In genomic region chr7:24531211-24531971, GRCm38 (mm10) we compare ENCODE assay signal across 8 mouse cellular contexts. TPM values are rescaled to one million over a fixed set of nuclear protein-coding genes. Genes with fewer than 3 reads are reported as not detected.
A peak's percentile ranks its signal among the peaks of the same experiment; 100 is the strongest.
DNase-seq lines count a peak whose midpoint lies in the region; ATAC-seq and TF ChIP-seq lines count a peak whose summit lies in the region.

No protein-coding gene starts in this region.

- peak overlapping the region; percentile 91 for H3K4me2 ChIP-seq in hindbrain, embryonic 12.5 days (replicated peaks)

- no peaks in the 10 kb centered on the region for H3K9me3 ChIP-seq in hindbrain, embryonic 12.5 days (replicated peaks)

- TF ChIP-seq CTCF in left cerebral cortex, adult 2 months (IDR thresholded peaks at IDR 0.05), result peak; percentile 83

- peak; percentile 71 for ATAC-seq in hindbrain, embryonic 12.5 days (ENCODE audit: low FRiP score)
- peak; percentile 61 for ATAC-seq in megakaryocyte, adult 5-6 weeks (ENCODE audit: poor library complexity, severe bottlenecking)

- peak overlapping the region; percentile 71 for H3K4me3 ChIP-seq in hindbrain, embryonic 12.5 days
- H3K4me3 ChIP-seq in left cerebral cortex, adult 2 months, result peak overlapping the region; percentile 65

- peak; percentile 63 for DNase-seq in T-cell, adult 2 months (ENCODE audit: low spot score)
- DNase-seq in cerebellum, postnatal 10 days, result peak; percentile 87 to 90
- peak; percentile 50 to 81 for DNase-seq in frontal cortex, adult 2 months (ENCODE audit: extremely low spot score in 1 of 2, low spot score in 1 of 2)
- peak; percentile 75 to 76 for DNase-seq in left cerebral cortex, adult 2 months (ENCODE audit: extremely low spot score in 1 of 2, low spot score in 2 of 2)
- peak; percentile 85 to 86 for DNase-seq in right cerebral cortex, postnatal 10 days (ENCODE audit: low spot score in 2 of 2)
- DNase-seq in urinary bladder, postnatal 36 days (ENCODE audit: low spot score in 2 of 2), result peak; percentile 58 to 74

- peak overlapping the region; percentile 93 for H3K9ac ChIP-seq in hindbrain, embryonic 12.5 days

- intact Hi-C loops in left cerebral cortex, adult 2 months (cut with DNase I), result loop anchor here (2.0 kb wide), 1 partner anchor 51 kb away; no protein-coding TSS in a partner anchor

- peaks cover 19% of the 10 kb centered on the region for H3K27me3 ChIP-seq in hindbrain, embryonic 12.5 days

- WGBS in hindbrain, embryonic 12.5 days, result under 1% methylated on average over 43 of the region's 43 CpGs

- H3K27ac ChIP-seq in hindbrain, embryonic 12.5 days, result peak overlapping the region; percentile 88
- peak overlapping the region; percentile 99 for H3K27ac ChIP-seq in left cerebral cortex, adult 2 months

- peaks cover 40% of the 10 kb centered on the region for H3K4me1 ChIP-seq in hindbrain, embryonic 12.5 days

- peaks cover 35% of the 10 kb centered on the region for H3K36me3 ChIP-seq in hindbrain, embryonic 12.5 days

RNA-seq across cellular contexts. Expression of gene Irgq, which starts 0.9 kb away (rescaled TPM):
- 46.3 and 46.7 TPM in 2 replicates for polyA plus RNA-seq in frontal cortex, adult 2 months (2012; rRNA removed)
- 29.0 and 34.1 TPM in 2 replicates for polyA plus RNA-seq in hindbrain, embryonic 12.5 days (2016; fragmentation: Nextera tagmentation; extraction: Ambion mirVana)
- 10 to 100 TPM; 81.6 to 84.3 TPM for total RNA-seq in left cerebral cortex, adult 2 months (2021)
- 2.4 and 2.7 TPM in 2 replicates for total RNA-seq in megakaryocyte, adult 5-6 weeks (2015)
- 2.4 and 2.5 TPM in 2 replicates for total RNA-seq in megakaryocyte, adult 5-6 weeks (2017)

RNA-seq across cellular contexts. Expression of gene Pinlyp, which starts 14.5 kb away (rescaled TPM):
- polyA plus RNA-seq in frontal cortex, adult 2 months (2012; rRNA removed), result not detected in 2 replicates
- polyA plus RNA-seq in hindbrain, embryonic 12.5 days (2016; fragmentation: Nextera tagmentation; extraction: Ambion mirVana), result not detected in 2 replicates
- not detected for total RNA-seq in left cerebral cortex, adult 2 months (2021)
- total RNA-seq in megakaryocyte, adult 5-6 weeks (2015), result not detected in 2 replicates
- not detected in 2 replicates for total RNA-seq in megakaryocyte, adult 5-6 weeks (2017)

RNA-seq across cellular contexts. Expression of gene Xrcc1, which starts 14.7 kb away (rescaled TPM):
- 48.8 and 49.0 TPM in 2 replicates for polyA plus RNA-seq in frontal cortex, adult 2 months (2012; rRNA removed)
- polyA plus RNA-seq in hindbrain, embryonic 12.5 days (2016; fragmentation: Nextera tagmentation; extraction: Ambion mirVana), result 75.9 and 87.9 TPM in 2 replicates
- 10 to 100 TPM; 32.8 to 39.5 TPM for total RNA-seq in left cerebral cortex, adult 2 months (2021)
- total RNA-seq in megakaryocyte, adult 5-6 weeks (2015), result 18.3 and 27.5 TPM in 2 replicates
- total RNA-seq in megakaryocyte, adult 5-6 weeks (2017), result 17.6 and 25.1 TPM in 2 replicates

RNA-seq across cellular contexts. Expression of gene AC161166.1, which starts 19.1 kb away (rescaled TPM):
- not detected in 2 replicates for polyA plus RNA-seq in frontal cortex, adult 2 months (2012; rRNA removed)
- polyA plus RNA-seq in hindbrain, embryonic 12.5 days (2016; fragmentation: Nextera tagmentation; extraction: Ambion mirVana), result 1.9 TPM in 2 replicates
- not detected for total RNA-seq in left cerebral cortex, adult 2 months (2021)
- not detected in 2 replicates for total RNA-seq in megakaryocyte, adult 5-6 weeks (2015)
- total RNA-seq in megakaryocyte, adult 5-6 weeks (2017), result not detected in 2 replicates

RNA-seq across cellular contexts. Expression of gene Zfp428, which starts 24.6 kb away (rescaled TPM):
- 82.8 and 84.1 TPM in 2 replicates for polyA plus RNA-seq in frontal cortex, adult 2 months (2012; rRNA removed)
- polyA plus RNA-seq in hindbrain, embryonic 12.5 days (2016; fragmentation: Nextera tagmentation; extraction: Ambion mirVana), result 155 and 160 TPM in 2 replicates
- 10 to 100 TPM; 45.9 to 46.0 TPM for total RNA-seq in left cerebral cortex, adult 2 months (2021)
- 0.69 TPM in 1 of 2 replicates, not detected in the other for total RNA-seq in megakaryocyte, adult 5-6 weeks (2015)
- 0.40 TPM in 1 of 2 replicates, not detected in the other for total RNA-seq in megakaryocyte, adult 5-6 weeks (2017)

Comparison
In these comparisons a context has a peak if more than half of its experiments do, and no peak if none do; other contexts are left out.
1. Peak in every context shown above with its lines: DNase-seq, ATAC-seq, H3K4me3 ChIP-seq and H3K27ac ChIP-seq.
2. RNA of gene Irgq, which starts 0.9 kb away (total RNA-seq): 81.6 to 84.3 TPM in left cerebral cortex, adult 2 months; 2.4 to 2.7 TPM in megakaryocyte, adult 5-6 weeks; every median in the first group is over 10 times any median in the second.